Mouse (Mus musculus): ENCODE data around the gene Camk1d.

GRCm38 (mm10) chr2:5478709-5479108 is 235.6 kb downstream of the Camk1d start:
- TF ChIP-seq POLR2A (IDR thresholded peaks at IDR 0.05; ENCODE audit: insufficient read depth, low read depth, low read length) (no peak), CTCF (IDR thresholded peaks at IDR 0.05; ENCODE audit: insufficient read depth, low read depth, low read length) (no peak)
